Mouse (Mus musculus) MEL (cell line): ENCODE results near the gene Tpcn2. TPM values are rescaled to one million over a fixed set of nuclear protein-coding genes. Genes with fewer than 3 reads are reported as not detected.

Experiments used
- DNase-seq: peaks from one replicate; pipeline ENCODE4 v3.0.0; 2011; ENCODE audit warnings: low read depth, low spot score
- H3K27ac ChIP-seq: 2 replicates; pipeline ENCODE4 v1.5.1; 2012; ENCODE audit warnings: low read depth, mild to moderate bottlenecking, control low read depth, low read length, moderate library complexity; ENCODE audit not compliant: control insufficient read depth
- H3K27me3 ChIP-seq, 2 experiments: fragments of 150-350 bp in 1 of 2; sonication (generic) in 1 of 2; 2 replicates each; pipeline ENCODE4 v1.6.1; 2012; ENCODE audit warnings: low read length in 2 of 2, mild to moderate bottlenecking in 2 of 2, improper control_type of control experiment in 1 of 2, moderate library complexity in 1 of 2; ENCODE audit not compliant: insufficient read depth in 2 of 2, control insufficient read depth in 1 of 2
- H3K36me3 ChIP-seq, 2 experiments: 2 replicates each; pipeline ENCODE4 v1.6.1; 2012 to 2014; ENCODE audit warnings: low read length in 2 of 2, improper control_type of control experiment in 1 of 2, inconsistent platforms in 1 of 2, mild to moderate bottlenecking in 1 of 2; ENCODE audit not compliant: insufficient read depth in 2 of 2, control insufficient read depth in 1 of 2
- H3K4me1 ChIP-seq, 2 experiments: fragments of 150-350 bp in 1 of 2; sonication (generic) in 1 of 2; 2 replicates each; pipeline ENCODE4 v1.6.1; 2012; ENCODE audit warnings: low read length in 2 of 2, improper control_type of control experiment in 1 of 2, mild to moderate bottlenecking in 1 of 2; ENCODE audit not compliant: insufficient read depth in 2 of 2, control insufficient read depth in 1 of 2
- H3K4me3 ChIP-seq, 2 experiments: fragments of 150-350 bp in 1 of 2; sonication (generic) in 1 of 2; 2 replicates each; pipeline ENCODE4 v1.5.1; 2012; ENCODE audit warnings: low read depth in 2 of 2, low read length in 2 of 2, mild to moderate bottlenecking in 2 of 2, moderate library complexity in 2 of 2, control low read depth in 1 of 2, improper control_type of control experiment in 1 of 2; ENCODE audit not compliant: control insufficient read depth in 1 of 2, insufficient read depth in 1 of 2
- H3K79me2 ChIP-seq: 2 replicates; pipeline ENCODE4 v1.6.1; 2012; ENCODE audit warnings: mild to moderate bottlenecking, low read length, moderate library complexity; ENCODE audit not compliant: control insufficient read depth, poor library complexity, insufficient read depth
- H3K9ac ChIP-seq: 2 replicates; pipeline ENCODE4 v1.6.1; 2012; ENCODE audit warnings: low read depth, mild to moderate bottlenecking, control low read depth, low read length, moderate library complexity; ENCODE audit not compliant: control insufficient read depth, poor library complexity, severe bottlenecking
- H3K9me3 ChIP-seq: fragments of 150-350 bp; sonication (generic); replicated peaks from 2 replicates; pipeline ENCODE4 v1.6.1; 2012; ENCODE audit warnings: mild to moderate bottlenecking, low read length, improper control_type of control experiment, moderate library complexity; ENCODE audit not compliant: insufficient read depth
- EP300 ChIP-seq, 2 experiments: IDR thresholded peaks; 2 replicates each; pipeline ENCODE4 v1.6.1; 2011; ENCODE audit warnings: improper control_type of control experiment in 2 of 2, low read length in 2 of 2, low read depth in 1 of 2, mild to moderate bottlenecking in 1 of 2
- MAFK ChIP-seq: IDR thresholded peaks from 2 replicates; pipeline ENCODE4 v1.6.1; 2011; ENCODE audit warnings: low read depth, mild to moderate bottlenecking, low read length, improper control_type of control experiment, borderline replicate concordance
- MAX ChIP-seq: IDR thresholded peaks from 2 replicates; pipeline ENCODE4 v1.6.1; 2011; ENCODE audit warnings: low read length, improper control_type of control experiment
- MAZ ChIP-seq: IDR thresholded peaks from 2 replicates; pipeline ENCODE4 v1.6.1; 2012; ENCODE audit warnings: low read depth, mild to moderate bottlenecking, inconsistent platforms, low read length, improper control_type of control experiment
- MEF2A ChIP-seq: IDR thresholded peaks from 2 replicates; pipeline ENCODE4 v1.6.1; 2014; ENCODE audit warnings: low read depth, mild to moderate bottlenecking, inconsistent platforms, low read length, improper control_type of control experiment; ENCODE audit not compliant: poor library complexity, insufficient replicate concordance, severe bottlenecking; ENCODE audit errors: extremely low read depth
- MYB ChIP-seq: IDR thresholded peaks from 2 replicates; pipeline ENCODE4 v1.6.1; 2011; ENCODE audit warnings: mild to moderate bottlenecking, low read depth, low read length, improper control_type of control experiment
- MYC ChIP-seq: IDR thresholded peaks from 2 replicates; pipeline ENCODE4 v1.6.1; 2011; ENCODE audit warnings: low read depth, mild to moderate bottlenecking, low read length, improper control_type of control experiment, moderate library complexity
- NRF1 ChIP-seq: IDR thresholded peaks from 2 replicates; pipeline ENCODE4 v1.6.1; 2014; ENCODE audit warnings: low read depth, mild to moderate bottlenecking, inconsistent platforms, low read length, improper control_type of control experiment, moderate library complexity; ENCODE audit not compliant: poor library complexity, insufficient read depth, severe bottlenecking
- RAD21 ChIP-seq: IDR thresholded peaks from 2 replicates; pipeline ENCODE4 v1.6.1; 2011; ENCODE audit warnings: mild to moderate bottlenecking, low read depth, low read length, improper control_type of control experiment
- RCOR1 ChIP-seq: IDR thresholded peaks from 2 replicates; pipeline ENCODE4 v1.6.1; 2012; ENCODE audit warnings: low read depth, mild to moderate bottlenecking, inconsistent platforms, low read length, improper control_type of control experiment
- SIN3A ChIP-seq: IDR thresholded peaks from 2 replicates; pipeline ENCODE4 v1.6.1; 2012; ENCODE audit warnings: low read length, improper control_type of control experiment, inconsistent platforms
- TAL1 ChIP-seq: IDR thresholded peaks from 2 replicates; pipeline ENCODE4 v1.6.1; 2012; ENCODE audit warnings: mild to moderate bottlenecking, inconsistent platforms, low read length, moderate library complexity, mixed read lengths
- TBP ChIP-seq: IDR thresholded peaks from 2 replicates; pipeline ENCODE4 v1.8.0; 2011; ENCODE audit warnings: low read depth, low read length, improper control_type of control experiment
- TCF12 ChIP-seq: IDR thresholded peaks from 2 replicates; pipeline ENCODE4 v1.6.1; 2014; ENCODE audit warnings: low read depth, mild to moderate bottlenecking, inconsistent platforms, low read length, improper control_type of control experiment, moderate library complexity
- UBTF ChIP-seq: IDR thresholded peaks from 2 replicates; pipeline ENCODE4 v1.6.1; 2012; ENCODE audit warnings: low read depth, mild to moderate bottlenecking, inconsistent platforms, low read length, improper control_type of control experiment, moderate library complexity, borderline replicate concordance; ENCODE audit not compliant: insufficient read depth
- USF2 ChIP-seq, 2 experiments: IDR thresholded peaks; 2 replicates each; pipeline ENCODE4 v1.6.1; 2011 to 2012; ENCODE audit warnings: improper control_type of control experiment in 2 of 2, low read length in 2 of 2, borderline replicate concordance in 1 of 2, inconsistent platforms in 1 of 2, low read depth in 1 of 2, mild to moderate bottlenecking in 1 of 2; ENCODE audit not compliant: insufficient read depth in 1 of 2
- ZMIZ1 ChIP-seq: IDR thresholded peaks from 2 replicates; pipeline ENCODE4 v1.6.1; 2012; ENCODE audit warnings: low read depth, mild to moderate bottlenecking, inconsistent platforms, low read length, improper control_type of control experiment, moderate library complexity
- ZNF384 ChIP-seq: IDR thresholded peaks from 2 replicates; pipeline ENCODE4 v1.6.1; 2012; ENCODE audit warnings: low read depth, mild to moderate bottlenecking, inconsistent platforms, low read length, improper control_type of control experiment
- polyA plus RNA-seq, 2 experiments: library from polyadenylated mRNA; stranded (reverse) in 1 of 2; unstranded in 1 of 2; fragments of >175 nt in 1 of 2; fragments of >200 nt in 1 of 2; gene quantifications; 2 replicates each; pipeline versions ENCODE4 v1.2.1 to v1.2.4; 2012; ENCODE audit warnings: low replicate concordance in 2 of 2, low read depth in 1 of 2; ENCODE audit not compliant: insufficient read length in 2 of 2, insufficient read depth in 1 of 2, missing spikeins in 1 of 2
- total RNA-seq: library from RNA; depleted of rRNA; stranded (reverse); fragments of 300-350 nt; gene quantifications from 2 replicates; pipeline ENCODE4 v1.2.3, GENCODE M21; 2012

Tpcn2 gene
- total and polyA plus RNA-seq, 3 experiments, result 6.4 to 10.3 TPM; not detected in 1

GRCm38 (mm10) chr7:145198223-145198714 lies 85.5 kb downstream of the Tpcn2 start:
- Histone ChIP-seq H3K27ac (no peak overlapping the region), H3K79me2 (no peaks in the 10 kb centered on the region), H3K9ac (no peak overlapping the region), H3K9me3 (no peaks in the 10 kb centered on the region), H3K4me3 (no peak overlapping the region), H3K36me3 (no peaks in the 10 kb centered on the region), H3K27me3 (no peaks in the 10 kb centered on the region), H3K4me1 (no peaks in the 10 kb centered on the region)
- no peak for DNase-seq
- TF ChIP-seq TAL1 (no peak), EP300 (IDR thresholded peaks at IDR 0.05; ENCODE audit: low read depth in 1 of 2, low read length in 2 of 2) (no peak), MAZ (no peak)

GRCm38 (mm10) chr7:145197711-145198110 lies 86.1 kb downstream of the Tpcn2 start:
- Histone ChIP-seq H3K9me3 (no peaks in the 10 kb centered on the region), H3K4me1 (no peaks in the 10 kb centered on the region), H3K36me3 (no peaks in the 10 kb centered on the region), H3K4me3 (no peak overlapping the region), H3K9ac (no peak overlapping the region), H3K27ac (no peak overlapping the region), H3K27me3 (no peaks in the 10 kb centered on the region), H3K79me2 (no peaks in the 10 kb centered on the region)
- no peak for DNase-seq
- no peak for TF ChIP-seq MAX
- no peak for TF ChIP-seq EP300 (IDR thresholded peaks at IDR 0.05; ENCODE audit: low read depth in 1 of 2, low read length in 2 of 2)
- no peak for TF ChIP-seq UBTF
- TF ChIP-seq MYC, result no peak
- TF ChIP-seq RCOR1, result no peak
- no peak for TF ChIP-seq ZMIZ1

- Histone ChIP-seq H3K36me3 (no peaks in the 10 kb centered on the region), H3K27ac (no peak overlapping the region), H3K79me2 (no peaks in the 10 kb centered on the region), H3K4me1 (no peaks in the 10 kb centered on the region), H3K27me3 (no peaks in the 10 kb centered on the region), H3K9ac (no peak overlapping the region), H3K4me3 (no peak overlapping the region), H3K9me3 (no peaks in the 10 kb centered on the region)
- TF ChIP-seq RAD21 (no peak), NRF1 (no peak), MEF2A (no peak), SIN3A (no peak), MAZ (no peak), ZMIZ1 (no peak), MYB (no peak), MAFK (no peak), ZNF384 (no peak), USF2 (IDR thresholded peaks at IDR 0.05; ENCODE audit: borderline replicate concordance in 1 of 2, insufficient read depth in 1 of 2, low read depth in 1 of 2, low read length in 2 of 2) (no peak), TBP (no peak), RCOR1 (no peak), TCF12 (no peak)
- no peak for DNase-seq
These were observed 86.8 kb downstream of the Tpcn2 start for GRCm38 (mm10) chr7:145197042-145197441.
